Mouse (Mus musculus): ENCODE measurements around the gene Rdx.

Gene Rdx

GRCm38 (mm10) chr9:52047129-52047820 is at the start of gene Rdx:
Rdx (plus strand) TSS chr9:52047173.
- DNase-seq (ENCODE audit: low spot score): no peak

GRCm38 (mm10) chr9:52003501-52003900 is 43.5 kb upstream of the Rdx start:
- peak; percentile 39 for DNase-seq (ENCODE audit: low spot score)

DNA sequence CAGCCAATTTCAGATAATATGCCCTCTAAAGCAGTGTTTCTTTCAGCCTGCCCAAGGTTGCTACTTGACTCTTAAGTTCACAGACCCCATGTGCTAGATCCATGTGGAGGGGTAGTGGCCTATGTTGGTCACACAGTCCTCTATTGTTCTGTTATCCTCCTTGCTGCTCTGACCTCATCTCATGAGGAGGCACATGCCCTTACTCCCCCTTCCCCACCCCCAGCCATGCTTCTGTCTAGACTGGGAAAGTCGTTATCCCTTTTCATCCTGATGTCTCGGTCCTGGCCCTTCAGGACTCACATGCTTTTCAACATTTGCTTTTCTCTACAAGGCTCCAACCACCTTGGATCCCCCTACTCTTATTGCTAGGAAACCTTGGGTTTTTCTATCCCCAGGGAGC is 39.6 kb upstream of the Rdx start:
- no peak for DNase-seq (ENCODE audit: low spot score)

- DNase-seq (ENCODE audit: low spot score): no peak
Measured at GRCm38 (mm10) chr9:52008511-52008910, 38.5 kb upstream of the Rdx start.

DNA sequence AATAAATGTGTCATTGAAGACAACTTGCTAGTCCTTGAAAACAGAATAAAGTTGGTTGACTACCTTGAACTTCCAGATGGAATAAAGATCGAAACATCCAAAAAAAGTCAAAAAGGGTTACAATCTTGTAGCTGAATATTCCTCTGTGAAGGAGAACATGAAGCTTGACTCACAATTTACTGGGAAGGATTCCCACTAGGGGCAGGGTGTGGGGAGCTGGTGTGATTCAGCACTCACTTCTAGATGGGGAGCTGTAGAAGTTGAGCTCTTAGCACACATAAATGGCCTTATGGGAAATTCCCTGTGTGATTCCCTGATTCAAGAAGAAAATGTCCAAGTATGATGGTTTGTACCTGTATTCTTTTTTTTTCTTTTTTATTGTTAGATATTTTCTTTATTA is 34.7 kb upstream of the Rdx start:
- no peak for DNase-seq (ENCODE audit: low spot score)

- DNase-seq (ENCODE audit: low spot score): no peak
Measured at GRCm38 (mm10) chr9:52012781-52013436, 34.1 kb upstream of the Rdx start.

- DNase-seq (ENCODE audit: low spot score): no peak
Measured at GRCm38 (mm10) chr9:52013900-52014455, 33.0 kb upstream of the Rdx start.

- no peak for DNase-seq (ENCODE audit: low spot score)
Measured at GRCm38 (mm10) chr9:52017091-52017490, 29.9 kb upstream of the Rdx start.

- no peak for DNase-seq (ENCODE audit: low spot score)
Measured at GRCm38 (mm10) chr9:52017824-52018223, 29.1 kb upstream of the Rdx start.

GRCm38 (mm10) chr9:52018505-52018904 is 28.5 kb upstream of the Rdx start:
- no peak for DNase-seq (ENCODE audit: low spot score)

- no peak for DNase-seq (ENCODE audit: low spot score)
Measured at GRCm38 (mm10) chr9:52027257-52028020, 19.5 kb upstream of the Rdx start.

DNA sequence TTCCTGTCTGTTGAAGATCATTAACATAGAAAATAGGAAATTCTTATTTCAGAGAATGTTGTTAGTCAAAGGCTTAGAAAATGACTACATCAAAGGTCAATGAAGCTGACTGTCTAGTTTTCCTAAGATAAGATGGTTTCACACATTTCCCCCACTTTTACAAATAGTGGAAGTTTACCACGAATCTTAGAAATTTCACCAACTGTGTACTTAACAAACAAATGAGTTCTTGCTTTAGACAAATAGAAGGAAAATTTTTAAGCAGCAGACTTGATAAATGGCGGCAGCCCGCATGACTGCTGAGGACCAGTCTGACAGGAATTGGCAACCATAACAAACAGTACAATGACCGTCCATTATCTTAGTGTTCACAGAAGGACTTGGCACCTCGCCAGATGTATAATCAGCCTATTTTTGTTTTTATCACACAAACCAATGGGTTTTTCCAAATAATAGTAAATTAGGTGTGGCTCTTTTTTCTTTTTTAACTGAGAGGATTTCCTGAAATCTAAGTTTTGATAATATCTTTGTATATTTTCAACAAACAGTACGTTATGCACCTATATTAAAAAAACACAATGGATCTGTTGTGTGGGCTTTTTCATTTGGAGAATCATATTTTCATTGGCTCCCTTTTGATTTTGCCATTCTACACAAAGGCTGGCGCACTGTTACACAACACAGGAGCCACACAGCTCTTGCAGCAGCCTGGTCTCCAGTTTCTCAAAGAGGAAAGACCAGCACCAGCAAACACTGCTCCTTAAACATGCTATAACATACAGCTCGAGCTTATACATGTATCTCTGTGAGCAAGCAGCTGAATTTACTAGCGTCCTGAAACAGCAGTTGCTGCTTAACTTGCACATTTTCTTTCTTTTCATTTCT is 18.2 kb upstream of the Rdx start:
- DNase-seq (ENCODE audit: low spot score): no peak

GRCm38 (mm10) chr9:52031501-52031900 is 15.5 kb upstream of the Rdx start:
- DNase-seq (ENCODE audit: low spot score): no peak

- no peak for DNase-seq (ENCODE audit: low spot score)
Measured at GRCm38 (mm10) chr9:52037493-52037892, 9.5 kb upstream of the Rdx start.

DNA sequence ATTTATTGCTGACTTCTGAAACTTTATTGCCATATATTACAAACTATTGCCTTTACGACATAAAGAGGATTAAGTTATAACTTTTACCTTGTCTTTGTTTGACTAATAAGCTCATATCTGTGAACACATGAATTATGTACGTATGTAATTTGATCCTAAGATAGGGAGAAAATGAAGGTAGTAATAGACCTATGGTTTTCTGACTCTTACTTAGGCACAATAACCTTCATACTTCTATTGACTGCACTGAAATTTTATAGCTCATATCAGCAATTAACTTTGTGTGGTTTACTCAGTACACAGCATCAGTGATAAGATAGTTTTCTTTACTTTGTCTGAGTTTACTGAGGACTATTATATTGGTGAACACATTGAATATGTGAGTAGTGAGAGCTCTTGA is 5.3 kb upstream of the Rdx start:
- no peak for DNase-seq (ENCODE audit: low spot score)

DNA sequence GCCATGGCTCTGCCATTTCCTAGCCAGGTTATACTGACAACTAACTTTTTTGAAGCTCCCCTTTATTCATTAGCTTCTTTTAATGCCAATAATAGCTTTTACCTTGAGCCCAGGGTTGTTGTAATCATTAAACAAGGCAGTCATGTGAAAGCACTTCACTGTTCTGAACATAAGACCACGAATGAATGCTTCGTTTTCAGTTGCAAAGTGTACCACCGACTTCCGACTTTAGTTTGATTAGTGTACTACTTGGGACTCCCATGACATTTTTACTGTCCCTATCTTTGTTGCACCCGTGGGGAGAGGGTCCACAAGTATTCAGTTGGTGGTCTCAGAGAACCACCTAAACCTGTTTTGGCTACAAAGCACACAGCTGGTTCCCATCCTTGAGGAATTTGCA is 287 bp upstream of the Rdx start:
- DNase-seq (ENCODE audit: low spot score): no peak

- peak; percentile 82 for DNase-seq (ENCODE audit: low spot score)
Measured at GRCm38 (mm10) chr9:52047821-52048649, 1.1 kb downstream of the Rdx start.

- DNase-seq (ENCODE audit: low spot score): no peak
Measured at GRCm38 (mm10) chr9:52048650-52049081, 1.7 kb downstream of the Rdx start.

DNA sequence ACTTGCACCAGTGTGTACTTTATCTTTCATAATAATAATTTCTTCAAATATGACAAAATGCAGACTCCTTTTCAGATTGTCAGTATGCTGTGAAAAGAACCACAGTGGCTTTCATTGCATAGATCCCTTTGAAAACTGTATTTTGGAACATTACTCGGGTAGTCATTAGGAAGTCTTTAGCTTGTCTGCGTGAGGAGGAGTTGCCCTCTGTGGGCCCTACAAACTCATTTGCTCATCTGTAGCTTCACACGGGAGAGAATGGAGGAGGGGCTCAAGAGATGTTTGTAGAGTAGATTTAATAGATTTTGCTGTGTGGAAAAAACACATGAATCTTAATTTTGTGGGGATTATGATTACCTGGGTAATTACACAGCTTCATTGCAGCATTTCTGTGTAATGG is 2.6 kb downstream of the Rdx start:
- DNase-seq (ENCODE audit: low spot score): no peak

- DNase-seq (ENCODE audit: low spot score): no peak
Measured at GRCm38 (mm10) chr9:52050361-52050760, 3.4 kb downstream of the Rdx start.

DNA sequence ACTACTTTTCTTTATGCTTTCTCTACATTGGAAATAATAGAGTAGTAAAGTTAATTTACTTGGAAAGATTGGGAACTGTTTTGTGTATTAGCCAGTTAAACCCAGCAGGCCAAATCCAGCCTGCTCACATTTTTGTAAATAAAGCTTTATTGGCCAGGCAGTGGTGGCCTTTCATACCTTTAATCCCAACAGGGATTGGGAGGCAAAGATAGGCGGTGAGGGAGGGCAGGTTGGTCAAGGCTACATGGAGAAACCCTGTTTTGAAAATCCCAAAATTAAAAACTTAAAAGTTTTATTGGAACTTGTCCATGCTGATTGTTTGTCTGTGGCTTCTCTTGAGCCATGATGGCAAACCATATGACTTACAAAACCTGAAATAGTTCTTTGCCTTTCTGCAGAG is 5.2 kb downstream of the Rdx start:
- DNase-seq (ENCODE audit: low spot score): no peak
